Mouse (Mus musculus) frontal cortex, postnatal 36 days (tissue): ENCODE measurements around the gene Ccdc47.

Experiments used
- DNase-seq, 2 experiments: peaks; one replicate each; pipeline ENCODE4 v3.0.0; 2022; ENCODE audit warnings: low spot score in 2 of 2

Gene Ccdc47

GRCm38 (mm10) chr11:106160841-106161721 is 55.1 kb downstream of the Ccdc47 start, which contains the start of the genes Gm10840 and Limd2:
TSS of gene Gm10840 (plus strand) at chr11:106160850.
TSS of gene Limd2 (minus strand) at chr11:106160860.
- peak; percentile 92 to 95 for DNase-seq

GRCm38 (mm10) chr11:106159921-106160840 is 56.0 kb downstream of the Ccdc47 start:
- peak; percentile 79 to 82 for DNase-seq

GRCm38 (mm10) chr11:106159216-106159920 is 56.8 kb downstream of the Ccdc47 start:
- peak in 1 of 2 experiments; percentile 51 for DNase-seq

- DNase-seq, result no peak
Observed at GRCm38 (mm10) chr11:106158930-106159215, 57.3 kb downstream of the Ccdc47 start.

- DNase-seq, result no peak
Observed at GRCm38 (mm10) chr11:106158081-106158929, 57.8 kb downstream of the Ccdc47 start.

GRCm38 (mm10) chr11:106157154-106157553 is 59.0 kb downstream of the Ccdc47 start:
- DNase-seq, result no peak

- DNase-seq, result no peak
Observed at GRCm38 (mm10) chr11:106156257-106156656, 59.9 kb downstream of the Ccdc47 start.

GRCm38 (mm10) chr11:106155761-106156160 is 60.4 kb downstream of the Ccdc47 start:
- no peak for DNase-seq

GRCm38 (mm10) chr11:106154770-106155169 is 61.4 kb downstream of the Ccdc47 start:
- DNase-seq, result no peak

GRCm38 (mm10) chr11:106154091-106154490 is 62.1 kb downstream of the Ccdc47 start:
- no peak for DNase-seq

GRCm38 (mm10) chr11:106152132-106152531 is 64.0 kb downstream of the Ccdc47 start:
- peak; percentile 62 to 78 for DNase-seq

- no peak for DNase-seq
Observed at GRCm38 (mm10) chr11:106151219-106151618, 64.9 kb downstream of the Ccdc47 start.
